Mouse (Mus musculus): ENCODE measurements around the gene Colgalt2. TPM values are rescaled to one million over a fixed set of nuclear protein-coding genes. Genes with fewer than 3 reads are reported as not detected.

The Colgalt2 gene
- total RNA-seq, 2 experiments from 2014 or later, result 6.7 to 7.6 TPM

DNA sequence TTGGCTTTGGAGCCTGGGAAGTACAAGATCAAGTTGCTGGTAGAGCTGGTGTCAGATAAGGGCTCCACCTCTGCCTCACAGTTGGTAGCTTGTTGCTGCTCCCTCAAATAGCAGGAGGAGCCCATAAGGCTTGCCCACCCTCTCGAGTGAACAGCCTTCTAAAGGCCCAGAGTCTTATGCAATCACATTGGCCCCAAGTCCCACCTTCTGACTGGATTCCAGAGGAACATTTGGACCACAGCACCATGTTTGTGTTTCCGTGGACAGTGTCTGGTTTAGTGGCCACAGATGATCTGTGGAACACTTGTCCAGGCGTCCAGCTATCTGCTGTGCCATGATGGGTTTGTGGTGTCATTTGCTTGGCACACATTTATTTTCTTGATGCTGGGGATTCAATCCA is 61.3 kb downstream of the Colgalt2 start:
- intact Hi-C loops (cut with DNase I), result no loop called here
- no peak for DNase-seq (ENCODE audit: extremely low spot score in 1 of 2, low spot score in 2 of 2)

GRCm38 (mm10) chr1:152461814-152462213 is 62.2 kb downstream of the Colgalt2 start:
- intact Hi-C loops (cut with DNase I), result no loop called here
- DNase-seq (ENCODE audit: extremely low spot score in 1 of 2, low spot score in 2 of 2), result peak in 1 of 2 experiments; percentile 62

DNA sequence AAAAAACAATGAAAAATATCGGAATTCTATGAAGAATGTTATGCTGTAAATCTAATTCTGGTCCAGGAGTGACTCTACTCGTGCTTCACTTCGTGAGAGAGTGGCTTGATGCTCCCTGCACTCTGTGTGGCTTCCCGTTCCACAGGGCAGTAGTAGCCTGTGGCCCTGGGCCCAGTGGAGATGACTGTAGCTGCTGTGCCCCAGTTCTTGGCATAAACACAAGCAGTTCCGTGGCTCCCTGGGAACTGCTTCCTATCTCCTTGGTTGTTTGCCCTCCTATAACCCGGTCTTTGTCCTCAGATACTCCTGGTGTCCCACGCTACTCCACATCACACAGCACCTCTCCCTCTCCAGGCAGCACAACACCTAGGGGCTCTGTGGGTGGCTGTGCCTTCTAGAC is 62.7 kb downstream of the Colgalt2 start:
- peak in 1 of 2 experiments; percentile 30 for DNase-seq (ENCODE audit: extremely low spot score in 1 of 2, low spot score in 2 of 2)
- intact Hi-C loops (cut with DNase I), result no loop called here

GRCm38 (mm10) chr1:152466280-152466679 is 66.7 kb downstream of the Colgalt2 start:
- DNase-seq (ENCODE audit: extremely low spot score in 1 of 2, low spot score in 2 of 2), result peak in 1 of 2 experiments; percentile 32
- intact Hi-C loops (cut with DNase I), result no loop called here

DNA sequence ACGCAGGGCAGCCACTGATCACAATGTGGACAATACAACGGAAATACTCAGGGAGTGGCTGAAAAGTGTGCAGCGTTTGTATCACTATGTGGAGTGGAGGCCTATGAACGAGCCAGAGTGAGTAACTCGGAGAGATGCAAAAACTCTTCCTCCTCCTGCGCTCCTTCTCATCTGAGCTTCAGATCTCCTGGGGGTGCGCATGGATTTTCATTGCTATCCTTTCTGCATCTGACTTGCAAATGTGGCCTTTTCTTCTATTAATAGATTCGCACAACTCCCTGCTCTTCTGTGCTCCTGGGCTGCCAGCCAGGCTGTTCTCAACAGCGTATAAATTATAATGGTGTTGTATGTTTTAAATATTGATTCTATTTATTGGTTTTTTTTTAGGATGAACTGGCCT is 68.8 kb downstream of the Colgalt2 start:
- peak in 1 of 2 experiments; percentile 23 for DNase-seq (ENCODE audit: extremely low spot score in 1 of 2, low spot score in 2 of 2)
- intact Hi-C loops (cut with DNase I), result no loop called here

GRCm38 (mm10) chr1:152476126-152476525 is 76.5 kb downstream of the Colgalt2 start:
- intact Hi-C loops (cut with DNase I), result no loop called here
- DNase-seq (ENCODE audit: extremely low spot score in 1 of 2, low spot score in 2 of 2), result no peak

DNA sequence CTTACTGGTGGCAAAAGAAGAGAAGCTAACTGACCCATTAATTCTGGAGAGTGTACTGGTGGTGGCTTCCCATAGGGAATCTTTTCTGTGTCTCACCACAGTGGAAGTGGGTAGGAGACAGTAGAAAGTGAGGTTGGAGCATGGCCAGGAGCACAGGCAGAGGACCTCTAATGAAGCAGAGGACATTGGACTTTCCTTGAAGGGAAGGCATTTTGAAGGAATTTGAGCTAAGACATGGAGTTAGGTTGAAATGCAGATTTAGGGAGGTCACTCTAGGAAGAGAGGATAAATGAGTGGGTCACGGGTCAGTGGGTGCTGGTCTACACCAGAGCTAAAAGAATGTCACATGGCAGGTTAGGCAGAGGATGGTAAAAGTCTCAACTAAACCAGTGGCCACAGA is 91.2 kb downstream of the Colgalt2 start:
- intact Hi-C loops (cut with DNase I), result loop anchor here (5.0 kb wide), 1 partner anchor 89 kb away; no protein-coding TSS in a partner anchor
- no peak for DNase-seq (ENCODE audit: extremely low spot score in 1 of 2, low spot score in 2 of 2)

GRCm38 (mm10) chr1:152492258-152492657 is 92.6 kb downstream of the Colgalt2 start:
- intact Hi-C loops (cut with DNase I), result loop anchor here (5.0 kb wide), 1 partner anchor 90 kb away; no protein-coding TSS in a partner anchor
- no peak for DNase-seq (ENCODE audit: extremely low spot score in 1 of 2, low spot score in 2 of 2)

- no peak for DNase-seq (ENCODE audit: extremely low spot score in 1 of 2, low spot score in 2 of 2)
- intact Hi-C loops (cut with DNase I), result no loop called here
Measured at GRCm38 (mm10) chr1:152496831-152497230, 97.2 kb downstream of the Colgalt2 start.

DNA sequence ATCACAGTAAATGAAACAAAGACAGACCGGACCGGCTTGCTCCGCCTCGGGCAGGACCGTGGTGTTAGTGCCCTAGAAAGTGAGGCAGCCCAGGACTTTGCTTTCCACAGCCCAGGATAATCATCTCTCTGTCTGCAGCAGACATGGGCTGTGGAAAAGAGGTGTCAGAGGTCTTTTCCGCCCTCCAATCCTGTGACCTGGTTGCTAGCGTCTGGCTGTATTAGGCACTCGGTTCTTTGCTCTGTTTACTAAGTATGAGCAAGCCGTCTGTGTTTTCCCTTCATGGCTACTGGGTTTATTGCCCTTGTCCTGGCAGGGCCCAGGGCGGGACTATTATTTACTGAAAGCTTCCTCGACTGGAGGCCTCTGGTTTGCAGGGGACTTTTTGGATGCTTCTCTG is 98.0 kb downstream of the Colgalt2 start:
- intact Hi-C loops (cut with DNase I), result no loop called here
- DNase-seq (ENCODE audit: extremely low spot score in 1 of 2, low spot score in 2 of 2), result no peak

GRCm38 (mm10) chr1:152499802-152500201 is 100.2 kb downstream of the Colgalt2 start:
- intact Hi-C loops (cut with DNase I), result no loop called here
- no peak for DNase-seq (ENCODE audit: extremely low spot score in 1 of 2, low spot score in 2 of 2)

- DNase-seq (ENCODE audit: extremely low spot score in 1 of 2, low spot score in 2 of 2), result no peak
- intact Hi-C loops (cut with DNase I), result no loop called here
Measured at GRCm38 (mm10) chr1:152506175-152506574, 106.5 kb downstream of the Colgalt2 start.

- no peak for DNase-seq (ENCODE audit: extremely low spot score in 1 of 2, low spot score in 2 of 2)
- intact Hi-C loops (cut with DNase I), result no loop called here
Measured at GRCm38 (mm10) chr1:152506726-152507125, 107.1 kb downstream of the Colgalt2 start.

DNA sequence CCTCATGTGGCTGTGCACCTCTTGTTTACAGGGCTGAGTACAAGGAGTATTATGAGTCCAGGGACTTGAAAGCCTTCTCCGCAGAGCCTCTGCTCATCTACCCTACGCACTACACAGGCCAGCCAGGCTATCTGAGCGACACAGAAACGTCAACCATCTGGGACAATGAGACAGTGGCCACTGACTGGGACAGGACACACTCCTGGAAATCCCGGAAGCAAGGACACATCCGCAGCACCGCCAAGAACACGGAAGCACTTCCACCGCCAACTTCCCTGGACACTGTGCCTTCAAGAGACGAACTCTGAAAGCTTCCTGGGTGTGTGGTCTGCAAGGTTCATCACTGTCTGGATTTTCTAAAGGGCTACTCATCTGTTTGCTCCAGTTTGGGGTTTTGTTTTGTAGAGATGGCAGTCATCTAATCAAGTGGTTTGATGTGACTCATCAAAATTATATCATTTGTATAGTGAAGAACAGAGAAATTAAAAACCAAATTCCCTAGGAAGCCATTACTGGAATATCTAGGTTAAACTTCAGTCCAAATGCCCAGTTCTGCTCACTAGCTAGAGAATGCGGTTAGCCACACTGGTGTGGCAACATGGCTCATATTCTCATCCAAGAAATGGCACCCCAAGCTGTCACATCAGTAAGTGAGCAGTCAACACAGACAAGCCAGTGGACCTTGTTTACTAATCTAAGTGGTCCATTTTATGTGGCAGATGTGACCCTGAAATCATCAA is 109.0 kb downstream of the Colgalt2 start:
- no peak for DNase-seq (ENCODE audit: extremely low spot score in 1 of 2, low spot score in 2 of 2)
- intact Hi-C loops (cut with DNase I), result no loop called here

GRCm38 (mm10) chr1:152511237-152511636 is 111.6 kb downstream of the Colgalt2 start:
- intact Hi-C loops (cut with DNase I), result no loop called here
- no peak for DNase-seq (ENCODE audit: extremely low spot score in 1 of 2, low spot score in 2 of 2)

- intact Hi-C loops (cut with DNase I), result no loop called here
- no peak for DNase-seq (ENCODE audit: extremely low spot score in 1 of 2, low spot score in 2 of 2)
Measured at GRCm38 (mm10) chr1:152514256-152514655, 114.6 kb downstream of the Colgalt2 start.

DNA sequence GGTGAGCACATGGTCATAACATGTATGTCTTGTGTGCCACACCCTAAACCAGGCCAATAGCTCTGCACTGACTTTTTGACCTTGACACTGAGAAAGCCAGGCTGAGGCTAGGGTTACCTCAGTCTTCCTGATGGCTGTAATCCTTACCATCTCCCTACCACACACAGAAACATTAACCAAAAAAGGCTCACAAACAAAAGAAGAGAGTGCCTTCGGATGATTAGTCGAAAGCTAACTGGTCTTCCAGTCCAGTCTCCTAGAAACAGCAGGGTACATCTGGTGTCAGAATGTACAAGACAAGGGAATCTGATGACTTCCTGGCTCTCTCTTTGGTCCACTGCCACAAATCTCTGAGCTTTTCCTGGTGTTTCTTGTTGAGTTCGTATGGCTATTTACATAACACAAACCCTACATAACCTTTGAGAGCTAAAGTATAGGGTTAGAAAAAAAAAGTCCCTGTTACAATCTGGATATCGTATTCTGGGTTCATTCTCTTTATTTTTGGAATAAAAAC is 117.5 kb downstream of the Colgalt2 start:
- intact Hi-C loops (cut with DNase I), result no loop called here
- no peak for DNase-seq (ENCODE audit: extremely low spot score in 1 of 2, low spot score in 2 of 2)

DNA sequence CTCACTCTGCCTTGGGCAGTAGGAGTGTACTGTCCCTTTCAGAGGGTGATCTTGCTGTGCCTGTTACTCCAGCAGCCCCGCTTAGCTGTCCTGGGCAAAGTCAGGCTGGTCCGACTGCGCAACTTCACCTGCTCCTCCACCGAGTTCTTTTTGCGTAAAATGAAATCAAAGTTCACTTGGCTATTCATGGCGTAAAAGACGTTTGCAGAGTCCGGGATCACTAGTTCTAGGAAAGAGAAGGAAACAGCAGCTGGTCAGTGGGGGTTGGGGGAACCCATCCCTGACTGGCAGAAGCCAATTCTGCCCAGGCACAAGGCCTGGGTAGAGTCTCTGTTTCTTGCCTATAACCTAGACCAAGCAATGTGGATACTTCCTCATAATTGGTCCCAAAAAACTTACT is 119.3 kb downstream of the Colgalt2 start:
- intact Hi-C loops (cut with DNase I), result no loop called here
- DNase-seq (ENCODE audit: extremely low spot score in 1 of 2, low spot score in 2 of 2), result no peak

GRCm38 (mm10) chr1:152520798-152521575 is 121.4 kb downstream of the Colgalt2 start:
- DNase-seq (ENCODE audit: extremely low spot score in 1 of 2, low spot score in 2 of 2), result peak; percentile 46 to 76
- intact Hi-C loops (cut with DNase I), result loop anchor here (5.0 to 10.0 kb wide), 2 partner anchors 246 to 324 kb away; partner anchors contain the start of genes Arpc5 and Rgl1

GRCm38 (mm10) chr1:152522226-152522625 is 122.6 kb downstream of the Colgalt2 start:
- DNase-seq (ENCODE audit: extremely low spot score in 1 of 2, low spot score in 2 of 2), result no peak
- intact Hi-C loops (cut with DNase I), result loop anchor here (5.0 to 10.0 kb wide), 2 partner anchors 245 to 323 kb away; partner anchors contain the start of genes Arpc5 and Rgl1

Measured in left cerebral cortex, postnatal 10 days (tissue).